Mouse (Mus musculus): ENCODE measurements around the gene Ube2n. TPM values are rescaled to one million over a fixed set of nuclear protein-coding genes. Genes with fewer than 3 reads are reported as not detected.

The Ube2n gene
- polyA plus RNA-seq, 1 experiment from 2014 or later = 189 TPM

DNA sequence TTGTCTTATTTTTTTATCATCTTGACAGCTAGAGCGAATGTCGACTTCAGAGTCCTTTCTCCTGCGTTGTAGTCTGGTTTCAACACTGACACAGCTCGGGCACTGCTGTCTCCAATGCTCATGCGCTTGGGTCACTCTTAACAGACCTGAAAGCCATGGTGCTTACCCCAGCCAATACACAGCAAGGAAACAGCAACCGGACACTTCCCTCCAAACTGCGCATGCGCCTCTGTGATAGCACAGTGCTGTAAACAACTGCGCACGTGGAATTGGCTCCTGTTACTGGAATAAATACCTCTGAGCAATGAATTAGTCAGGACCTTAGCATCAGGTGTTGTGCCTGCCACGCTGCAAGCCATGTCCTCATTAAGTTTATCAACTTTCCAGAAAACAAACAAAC is 37.4 kb upstream of the Ube2n start:
- WGBS = 81% methylated on average over 11 of the region's 11 CpGs
- DNase-seq (ENCODE audit: low spot score) = no peak

DNA sequence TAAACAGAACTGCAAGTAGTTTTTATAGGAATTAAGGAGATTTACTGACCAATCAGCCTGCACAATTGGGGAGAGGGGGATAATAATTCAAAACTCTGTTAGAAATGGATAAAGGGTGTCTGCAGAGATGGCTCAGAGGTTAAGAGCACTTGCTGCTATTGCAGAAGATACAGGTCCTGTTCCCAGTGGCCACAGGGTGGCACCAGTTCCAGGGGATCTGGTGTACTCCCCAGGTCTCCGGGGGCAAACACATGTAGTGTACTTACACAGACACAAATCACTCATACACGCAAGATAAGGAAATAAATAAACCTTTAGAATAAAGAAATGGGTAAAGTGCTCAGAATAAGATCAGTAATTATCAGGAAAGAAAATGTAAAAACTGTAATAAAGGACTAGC is 25.3 kb upstream of the Ube2n start:
- ATAC-seq = no peak
- H3K9me3 ChIP-seq (ENCODE audit: low read length) = no peaks in the 10 kb centered on the region
- H3K27me3 ChIP-seq (replicated peaks; ENCODE audit: insufficient read depth, low read length) = no peaks in the 10 kb centered on the region
- no peak for DNase-seq (ENCODE audit: low spot score)
- H3K4me1 ChIP-seq (ENCODE audit: insufficient read depth, low read depth, low read length) = no peaks in the 10 kb centered on the region
- H3K4me3 ChIP-seq (ENCODE audit: low read depth, low read length) = no peak overlapping the region
- TF ChIP-seq EP300 (IDR thresholded peaks at IDR 0.05) (no peak), CTCF (IDR thresholded peaks at IDR 0.05) (peak; percentile 65)
- H3K27ac ChIP-seq (ENCODE audit: low read length) = no peak overlapping the region
- WGBS = 65% methylated on average over 2 of the region's 2 CpGs
- no peak overlapping the region for H3K9ac ChIP-seq (replicated peaks; ENCODE audit: low read depth)
- H3K4me2 ChIP-seq (replicated peaks; ENCODE audit: low read depth, low read length) = no peak overlapping the region
- peaks cover 36% of the 10 kb centered on the region for H3K36me3 ChIP-seq (ENCODE audit: insufficient read depth, low read length)

More for the DNA sequence above, 37.4 kb upstream of the Ube2n start:
- Histone ChIP-seq H3K9ac (replicated peaks; ENCODE audit: low read depth) (no peak overlapping the region), H3K4me2 (replicated peaks; ENCODE audit: low read depth, low read length) (no peak overlapping the region), H3K4me3 (ENCODE audit: low read depth, low read length) (no peak overlapping the region), H3K27ac (ENCODE audit: low read length) (no peak overlapping the region), H3K36me3 (ENCODE audit: insufficient read depth, low read length) (no peaks in the 10 kb centered on the region), H3K9me3 (ENCODE audit: low read length) (no peaks in the 10 kb centered on the region), H3K4me1 (ENCODE audit: insufficient read depth, low read depth, low read length) (no peaks in the 10 kb centered on the region), H3K27me3 (replicated peaks; ENCODE audit: insufficient read depth, low read length) (no peaks in the 10 kb centered on the region)
- no peak for ATAC-seq
- TF ChIP-seq EP300 (IDR thresholded peaks at IDR 0.05) (no peak), CTCF (IDR thresholded peaks at IDR 0.05) (no peak)

DNA sequence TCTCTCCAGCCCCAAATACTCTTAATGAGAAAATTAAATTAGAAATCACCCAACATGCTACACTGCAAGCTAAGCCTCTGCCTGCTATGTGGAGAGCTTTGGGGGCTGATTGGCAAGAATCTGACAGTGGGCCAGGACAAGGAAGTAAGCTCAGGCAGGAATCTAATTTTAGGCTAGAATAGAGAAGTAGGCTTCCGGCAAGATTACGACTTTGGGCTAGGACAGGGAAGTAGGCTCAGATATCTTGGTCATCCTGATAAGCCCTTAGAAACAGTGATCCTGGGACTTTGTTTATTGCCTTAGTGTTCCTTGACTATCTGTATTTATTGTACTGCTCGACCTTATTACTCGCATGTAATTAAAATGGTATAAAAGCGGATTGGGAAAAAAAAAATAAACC is 20.7 kb upstream of the Ube2n start:
- WGBS = 92% methylated on average over 5 of the region's 5 CpGs
- H3K9ac ChIP-seq (replicated peaks; ENCODE audit: low read depth) = no peak overlapping the region
- H3K4me1 ChIP-seq (ENCODE audit: insufficient read depth, low read depth, low read length) = no peaks in the 10 kb centered on the region
- H3K4me2 ChIP-seq (replicated peaks; ENCODE audit: low read depth, low read length) = no peak overlapping the region
- H3K4me3 ChIP-seq (ENCODE audit: low read depth, low read length) = no peak overlapping the region
- no peak for TF ChIP-seq CTCF (IDR thresholded peaks at IDR 0.05)
- TF ChIP-seq EP300 (IDR thresholded peaks at IDR 0.05) = no peak
- no peak overlapping the region for H3K27ac ChIP-seq (ENCODE audit: low read length)
- DNase-seq (ENCODE audit: low spot score) = no peak
- H3K36me3 ChIP-seq (ENCODE audit: insufficient read depth, low read length) = peaks cover 30% of the 10 kb centered on the region
- no peaks in the 10 kb centered on the region for H3K9me3 ChIP-seq (ENCODE audit: low read length)
- ATAC-seq = no peak
- no peaks in the 10 kb centered on the region for H3K27me3 ChIP-seq (replicated peaks; ENCODE audit: insufficient read depth, low read length)

DNA sequence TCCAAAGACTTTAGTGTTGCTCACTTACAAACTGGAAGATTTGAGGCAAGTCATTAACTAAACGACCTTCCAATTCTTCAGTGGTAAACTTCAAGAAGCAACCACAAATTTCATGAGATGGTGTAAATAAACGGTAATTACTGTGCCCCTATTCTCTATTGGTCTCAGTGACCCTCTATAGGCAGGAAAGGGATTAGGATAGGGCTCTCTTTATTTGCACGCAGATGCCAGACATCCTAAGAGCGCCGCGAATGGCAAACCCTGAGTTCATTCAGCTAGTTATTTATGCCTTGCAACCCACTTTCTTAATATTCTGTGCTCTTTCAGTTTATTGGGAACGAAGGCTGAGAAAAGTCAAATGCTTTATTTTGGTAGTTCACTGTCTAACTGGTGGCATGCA is 13.9 kb upstream of the Ube2n start:
- no peak for DNase-seq (ENCODE audit: low spot score)
- peak overlapping the region; percentile 69 for H3K27ac ChIP-seq (ENCODE audit: low read length)
- TF ChIP-seq CTCF (IDR thresholded peaks at IDR 0.05) (no peak), EP300 (IDR thresholded peaks at IDR 0.05) (no peak)
- peak overlapping the region; percentile 92 for H3K4me3 ChIP-seq (ENCODE audit: low read depth, low read length)
- no peak for ATAC-seq
- 2% methylated on average over 7 of the region's 7 CpGs for WGBS
- H3K4me1 ChIP-seq (ENCODE audit: insufficient read depth, low read depth, low read length) = no peaks in the 10 kb centered on the region
- no peaks in the 10 kb centered on the region for H3K36me3 ChIP-seq (ENCODE audit: insufficient read depth, low read length)
- H3K27me3 ChIP-seq (replicated peaks; ENCODE audit: insufficient read depth, low read length) = no peaks in the 10 kb centered on the region
- H3K9me3 ChIP-seq (ENCODE audit: low read length) = no peaks in the 10 kb centered on the region
- H3K4me2 ChIP-seq (replicated peaks; ENCODE audit: low read depth, low read length) = peak overlapping the region; percentile 69
- H3K9ac ChIP-seq (replicated peaks; ENCODE audit: low read depth) = peak overlapping the region; percentile 65

DNA sequence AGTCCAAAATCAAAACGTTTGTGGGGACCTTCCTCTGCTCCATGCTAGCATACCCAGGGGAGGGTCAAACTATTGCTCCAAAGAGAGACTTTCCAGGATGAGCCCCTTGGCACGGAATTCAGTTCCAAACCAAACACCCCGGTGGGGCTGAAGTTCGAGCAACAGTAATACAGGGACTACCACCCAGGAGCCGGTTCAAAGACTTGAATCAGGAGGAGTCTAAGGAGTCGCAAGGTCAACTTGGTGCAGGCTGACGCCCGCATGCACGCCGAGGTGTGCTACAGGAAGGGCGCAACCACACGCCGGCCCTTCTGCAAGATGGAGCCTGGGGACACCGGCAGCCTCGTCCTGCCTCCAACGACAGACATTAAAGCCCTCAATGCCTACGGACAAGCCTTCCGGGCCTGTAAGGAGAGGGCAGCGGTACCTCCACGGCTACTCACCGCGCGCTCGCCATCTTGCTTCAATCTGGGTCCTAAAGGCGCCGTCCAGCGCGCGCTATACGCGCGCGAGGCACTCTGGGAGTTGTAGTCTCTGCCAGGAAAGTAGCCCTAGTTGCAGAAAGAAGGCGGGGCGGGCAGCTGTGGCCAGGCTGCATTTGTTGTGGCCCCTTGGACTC is 13.4 kb upstream of the Ube2n start, which contains the start of gene Mrpl42:
TSS of gene Mrpl42 (minus strand) at position 478 of the 619 bp plus-strand sequence.
- no peaks in the 10 kb centered on the region for H3K9me3 ChIP-seq (ENCODE audit: low read length)
- no peak for TF ChIP-seq CTCF (IDR thresholded peaks at IDR 0.05)
- TF ChIP-seq EP300 (IDR thresholded peaks at IDR 0.05) = no peak
- H3K4me1 ChIP-seq (ENCODE audit: insufficient read depth, low read depth, low read length) = no peaks in the 10 kb centered on the region
- no peaks in the 10 kb centered on the region for H3K36me3 ChIP-seq (ENCODE audit: insufficient read depth, low read length)
- H3K4me3 ChIP-seq (ENCODE audit: low read depth, low read length) = peak within 1 kb of the TSS; percentile 92
- ATAC-seq (peak; percentile 99), DNase-seq (ENCODE audit: low spot score) (peak; percentile 96)
- H3K9ac ChIP-seq (replicated peaks; ENCODE audit: low read depth) = peak within 1 kb of the TSS; percentile 65
- WGBS = under 1% methylated on average over 35 of the region's 35 CpGs
- peak within 1 kb of the TSS; percentile 69 for H3K4me2 ChIP-seq (replicated peaks; ENCODE audit: low read depth, low read length)
- no peaks in the 10 kb centered on the region for H3K27me3 ChIP-seq (replicated peaks; ENCODE audit: insufficient read depth, low read length)
- H3K27ac ChIP-seq (ENCODE audit: low read length) = peak within 1 kb of the TSS; percentile 69

DNA sequence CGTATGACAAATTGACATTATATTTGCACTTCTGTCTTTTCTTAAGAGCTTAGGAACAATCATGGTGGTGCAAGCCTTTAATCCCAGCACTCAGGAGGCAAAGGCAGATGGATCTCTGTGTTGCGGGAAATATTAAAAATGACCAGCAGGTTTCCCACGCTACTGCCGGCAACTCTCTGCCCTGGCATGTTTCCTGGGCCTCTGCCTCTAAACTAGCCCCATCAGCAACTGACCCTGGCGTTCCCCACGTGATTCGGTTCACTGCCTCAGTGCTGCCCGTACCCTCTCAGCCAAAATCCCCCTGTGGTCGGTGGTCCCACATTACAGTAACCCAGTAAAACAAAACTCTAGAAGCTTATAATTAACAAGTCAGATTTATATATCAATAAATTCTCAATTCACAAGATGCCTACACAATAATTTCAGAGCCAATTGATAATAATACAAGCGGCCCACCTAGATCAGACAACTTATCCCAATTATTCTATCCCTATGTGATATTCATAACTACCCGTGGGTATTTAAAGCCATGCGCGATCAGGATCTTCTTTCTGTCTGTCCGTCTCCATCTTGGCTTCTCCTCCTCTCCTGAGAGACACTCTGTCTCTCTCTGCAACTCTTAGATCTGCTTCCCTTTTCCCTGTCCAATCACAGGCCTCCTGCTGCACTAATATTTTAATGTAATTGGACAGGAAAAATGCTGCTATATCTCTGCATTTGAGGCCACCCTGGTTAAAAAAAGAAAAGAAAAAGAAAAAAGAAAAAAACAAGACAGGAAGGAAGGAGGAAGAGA is 11.3 kb upstream of the Ube2n start:
- Histone ChIP-seq H3K36me3 (ENCODE audit: insufficient read depth, low read length) (no peaks in the 10 kb centered on the region), H3K4me3 (ENCODE audit: low read depth, low read length) (no peak overlapping the region), H3K27ac (ENCODE audit: low read length) (no peak overlapping the region), H3K9ac (replicated peaks; ENCODE audit: low read depth) (no peak overlapping the region), H3K9me3 (ENCODE audit: low read length) (no peaks in the 10 kb centered on the region), H3K27me3 (replicated peaks; ENCODE audit: insufficient read depth, low read length) (no peaks in the 10 kb centered on the region), H3K4me1 (ENCODE audit: insufficient read depth, low read depth, low read length) (no peaks in the 10 kb centered on the region), H3K4me2 (replicated peaks; ENCODE audit: low read depth, low read length) (no peak overlapping the region)
- DNase-seq (ENCODE audit: low spot score) (no peak), ATAC-seq (no peak)
- no peak for TF ChIP-seq EP300 (IDR thresholded peaks at IDR 0.05)
- no peak for TF ChIP-seq CTCF (IDR thresholded peaks at IDR 0.05)
- WGBS = 84% methylated on average over 14 of the region's 14 CpGs

Data from lung, postnatal 0 days (tissue).